19 mouse cellular contexts compared by ENCODE assay signal in genomic region chr8:108750806-108751205, GRCm38 (mm10).
DNase-seq lines count a peak whose midpoint lies in the region; TF ChIP-seq lines count a peak whose summit lies in the region.
"Had no signal": no experiment of that assay in that cellular context is flagged by ENCODE, and none has a peak within 500 bp of the region (broad histone marks: within the 10 kb centered on the region; RNA-seq: fewer than 3 reads in every experiment).

No protein-coding gene starts in this region.

- peak overlapping the region; percentile 48; the same call in 1 of the 2 replicates for H3K27ac ChIP-seq in gastrocnemius, adult 2 months
- H3K27ac ChIP-seq in left cerebral cortex, adult 2 months = no peak overlapping the region
- H3K27ac ChIP-seq: embryonic facial prominence, embryonic 10.5 days; forebrain, embryonic 13.5 days; hindbrain, embryonic 13.5 days; intestine, embryonic 15.5 days; kidney, embryonic 15.5 days had no signal

- intact Hi-C loops in heart, postnatal 25 days (cut with DNase I) = no loop called here
- intact Hi-C loops in gastrocnemius, adult 2 months (cut with DNase I) = no loop called here
- intact Hi-C loops in gastrocnemius, postnatal 14 days (cut with DNase I; ENCODE audit: low total_unique reads) = no loop called here
- intact Hi-C loops in left cerebral cortex, adult 2 months (cut with DNase I) = no loop called here

- TF ChIP-seq CTCF in gastrocnemius, adult 2 months (IDR thresholded peaks at IDR 0.05) = no peak
- no peak for TF ChIP-seq CTCF in left cerebral cortex, adult 2 months (IDR thresholded peaks at IDR 0.05)

- no peak overlapping the region for H3K4me3 ChIP-seq in gastrocnemius, adult 2 months
- no peak overlapping the region for H3K4me3 ChIP-seq in left cerebral cortex, adult 2 months
- H3K4me3 ChIP-seq: embryonic facial prominence, embryonic 10.5 days; forebrain, embryonic 13.5 days; hindbrain, embryonic 13.5 days; intestine, embryonic 15.5 days; kidney, embryonic 15.5 days had no signal

- DNase-seq in heart, postnatal 25 days (ENCODE audit: low spot score) = peak; percentile 41
- DNase-seq in heart, adult 8-10 months (ENCODE audit: low spot score) = no peak
- DNase-seq in gastrocnemius, adult 2 months = peak; percentile 66
- peak; percentile 48 for DNase-seq in gastrocnemius, postnatal 14 days
- peak; percentile 43 for DNase-seq in skeletal muscle tissue, adult 2 months (ENCODE audit: low read depth, low spot score)
- no peak for DNase-seq in Muller cell, postnatal 12 days (ENCODE audit: inconsistent ontology term)
- DNase-seq in left cerebral cortex, adult 2 months (ENCODE audit: extremely low spot score in 1 of 2, low spot score in 2 of 2) = no peak
- DNase-seq: adrenal gland, adult 2 months; adrenal gland, postnatal 36 days; B cell, adult 2 months; cerebellum, adult 2 months; cerebellum, postnatal 10 days; forebrain, postnatal 0 days; kidney, adult 2 months had no signal

Comparison
In these comparisons a context has a peak if more than half of its experiments do, and no peak if none do; other contexts are left out.
1. DNase-seq: peak in heart, postnatal 25 days (single experiment), gastrocnemius, adult 2 months (single experiment), gastrocnemius, postnatal 14 days (single experiment) and skeletal muscle tissue, adult 2 months (single experiment); none in heart, adult 8-10 months (single experiment), Muller cell, postnatal 12 days (single experiment) and left cerebral cortex, adult 2 months (0 of 2).